Mouse (Mus musculus): ENCODE measurements at regions not wholly inside any gene's neighbourhood (a gene's known extent, or its start where the extent isn't known, plus 50 kb on each side); places are given as distances from the start of the nearest gene placed in this dataset.

DNA sequence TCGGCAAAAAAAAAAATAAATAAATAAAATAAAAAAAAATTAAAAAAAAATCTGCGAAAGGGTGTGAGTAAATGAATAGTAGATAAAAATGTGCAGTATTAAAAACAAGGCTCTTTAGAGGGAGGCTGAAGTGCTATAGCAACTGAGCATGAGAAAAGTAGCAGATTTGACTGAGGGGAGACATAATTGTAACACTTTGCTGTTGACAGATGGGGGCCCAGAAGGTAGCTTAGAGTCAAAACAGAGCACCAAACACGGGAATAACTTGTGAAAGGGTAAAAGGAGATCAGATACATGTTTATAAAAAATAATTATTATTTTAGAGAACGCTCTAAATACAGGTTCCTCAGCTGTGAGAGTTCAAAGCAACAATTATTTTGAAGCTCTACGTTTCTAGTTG, 605.1 kb downstream of the Tmem182 start:
- 67% methylated on average over 5 of the region's 5 CpGs for WGBS
- Histone ChIP-seq H3K27me3 (replicated peaks; ENCODE audit: control insufficient read depth, insufficient read depth, low read length) (no peaks in the 10 kb centered on the region), H3K4me1 (replicated peaks; ENCODE audit: control insufficient read depth, insufficient read depth, low read length) (no peaks in the 10 kb centered on the region; the same call in 1 of the 2 replicates), H3K9me3 (ENCODE audit: control insufficient read depth, low read length) (no peaks in the 10 kb centered on the region), H3K9ac (replicated peaks; ENCODE audit: low read depth, low read length) (no peak overlapping the region), H3K4me2 (ENCODE audit: low read length) (no peak overlapping the region), H3K36me3 (ENCODE audit: control insufficient read depth, insufficient read depth) (no peaks in the 10 kb centered on the region), H3K27ac (ENCODE audit: low read length) (no peak overlapping the region), H3K4me3 (replicated peaks; ENCODE audit: low read length) (no peak overlapping the region)
- no peak for ATAC-seq

DNA sequence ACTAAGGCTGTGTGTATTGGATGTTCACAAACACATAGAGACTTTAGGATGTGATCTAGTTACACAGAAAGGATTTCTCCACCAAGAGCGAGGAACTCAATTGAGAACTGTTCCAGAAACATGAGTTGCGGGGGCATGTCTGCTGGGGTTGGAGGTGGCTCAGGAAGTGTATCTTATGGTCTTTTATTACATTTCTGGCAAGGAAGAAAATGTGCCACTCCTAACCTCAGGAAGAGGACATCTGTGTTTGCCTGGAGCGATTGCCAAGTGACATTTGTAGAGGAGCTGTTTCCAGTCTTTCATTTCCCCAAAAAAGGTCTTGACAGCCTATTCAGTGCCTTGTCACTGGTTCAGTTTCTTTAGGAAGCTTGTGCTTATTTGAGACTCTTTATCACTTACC, 606.2 kb downstream of the Tmem182 start:
- Histone ChIP-seq H3K27me3 (replicated peaks; ENCODE audit: control insufficient read depth, insufficient read depth, low read length) (no peaks in the 10 kb centered on the region), H3K9me3 (ENCODE audit: control insufficient read depth, low read length) (no peaks in the 10 kb centered on the region), H3K27ac (ENCODE audit: low read length) (no peak overlapping the region), H3K4me3 (replicated peaks; ENCODE audit: low read length) (no peak overlapping the region), H3K4me2 (ENCODE audit: low read length) (no peak overlapping the region), H3K36me3 (ENCODE audit: control insufficient read depth, insufficient read depth) (no peaks in the 10 kb centered on the region), H3K9ac (replicated peaks; ENCODE audit: low read depth, low read length) (no peak overlapping the region), H3K4me1 (replicated peaks; ENCODE audit: control insufficient read depth, insufficient read depth, low read length) (no peaks in the 10 kb centered on the region; the same call in 1 of the 2 replicates)
- no peak for ATAC-seq
- 76% methylated on average over 3 of the region's 3 CpGs for WGBS

DNA sequence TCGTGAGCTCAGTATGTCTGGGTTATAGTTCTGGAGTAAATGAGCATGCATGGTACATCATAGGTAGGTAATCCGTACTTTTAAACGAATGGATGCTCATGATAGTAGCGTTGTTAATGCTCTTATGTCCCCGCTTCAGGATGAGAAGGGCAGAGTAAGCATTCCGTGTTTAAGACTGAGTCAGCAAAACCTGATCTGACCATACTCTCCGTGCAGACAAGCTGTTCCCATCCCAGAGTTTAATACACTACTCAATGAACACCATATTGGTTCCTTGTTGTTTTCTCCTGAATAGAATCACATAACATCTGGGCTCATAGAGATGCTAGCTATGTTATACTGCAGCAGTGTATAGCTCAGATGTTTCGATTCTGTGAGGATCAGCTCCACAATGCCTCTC, 606.7 kb downstream of the Tmem182 start:
- Histone ChIP-seq H3K27me3 (replicated peaks; ENCODE audit: control insufficient read depth, insufficient read depth, low read length) (no peaks in the 10 kb centered on the region), H3K9me3 (ENCODE audit: control insufficient read depth, low read length) (no peaks in the 10 kb centered on the region), H3K36me3 (ENCODE audit: control insufficient read depth, insufficient read depth) (no peaks in the 10 kb centered on the region), H3K4me1 (replicated peaks; ENCODE audit: control insufficient read depth, insufficient read depth, low read length) (no peaks in the 10 kb centered on the region; the same call in 1 of the 2 replicates), H3K27ac (ENCODE audit: low read length) (no peak overlapping the region), H3K9ac (replicated peaks; ENCODE audit: low read depth, low read length) (no peak overlapping the region), H3K4me3 (replicated peaks; ENCODE audit: low read length) (no peak overlapping the region), H3K4me2 (ENCODE audit: low read length) (no peak overlapping the region)
- no peak for ATAC-seq
- 85% methylated on average over 8 of the region's 8 CpGs for WGBS

- Histone ChIP-seq H3K9ac (replicated peaks; ENCODE audit: low read depth, low read length) (no peak overlapping the region), H3K9me3 (ENCODE audit: control insufficient read depth, low read length) (no peaks in the 10 kb centered on the region), H3K4me2 (ENCODE audit: low read length) (no peak overlapping the region), H3K27ac (ENCODE audit: low read length) (no peak overlapping the region), H3K36me3 (ENCODE audit: control insufficient read depth, insufficient read depth) (no peaks in the 10 kb centered on the region), H3K4me1 (replicated peaks; ENCODE audit: control insufficient read depth, insufficient read depth, low read length) (no peaks in the 10 kb centered on the region), H3K27me3 (replicated peaks; ENCODE audit: control insufficient read depth, insufficient read depth, low read length) (no peaks in the 10 kb centered on the region), H3K4me3 (replicated peaks; ENCODE audit: low read length) (no peak overlapping the region)
- 86% methylated on average over 3 of the region's 3 CpGs for WGBS
- ATAC-seq: no peak
These were observed 615.3 kb downstream of the Tmem182 start for GRCm38 (mm10) chr1:41420489-41421327.

- H3K4me3 ChIP-seq (replicated peaks; ENCODE audit: low read length): no peak overlapping the region
- no peak overlapping the region for H3K9ac ChIP-seq (replicated peaks; ENCODE audit: low read depth, low read length)
- H3K4me2 ChIP-seq (ENCODE audit: low read length): no peak overlapping the region
- H3K9me3 ChIP-seq (ENCODE audit: control insufficient read depth, low read length): no peaks in the 10 kb centered on the region
- no peak overlapping the region for H3K27ac ChIP-seq (ENCODE audit: low read length)
- H3K4me1 ChIP-seq (replicated peaks; ENCODE audit: control insufficient read depth, insufficient read depth, low read length): peaks cover 16% of the 10 kb centered on the region
- ATAC-seq: peak; percentile 87
- no peaks in the 10 kb centered on the region for H3K27me3 ChIP-seq (replicated peaks; ENCODE audit: control insufficient read depth, insufficient read depth, low read length)
- no peaks in the 10 kb centered on the region for H3K36me3 ChIP-seq (ENCODE audit: control insufficient read depth, insufficient read depth)
- WGBS: 3% methylated on average over 6 of the region's 6 CpGs
These were observed 622.5 kb downstream of the Tmem182 start for GRCm38 (mm10) chr1:41427853-41428252.

GRCm38 (mm10) chr1:41431127-41431690, 625.8 kb downstream of the Tmem182 start:
- peak; percentile 78 for ATAC-seq
- Histone ChIP-seq H3K27me3 (replicated peaks; ENCODE audit: control insufficient read depth, insufficient read depth, low read length) (no peaks in the 10 kb centered on the region), H3K4me2 (ENCODE audit: low read length) (peak overlapping the region; percentile 1), H3K27ac (ENCODE audit: low read length) (no peak overlapping the region), H3K4me1 (replicated peaks; ENCODE audit: control insufficient read depth, insufficient read depth, low read length) (peaks cover 14% of the 10 kb centered on the region), H3K36me3 (ENCODE audit: control insufficient read depth, insufficient read depth) (no peaks in the 10 kb centered on the region), H3K4me3 (replicated peaks; ENCODE audit: low read length) (no peak overlapping the region), H3K9ac (replicated peaks; ENCODE audit: low read depth, low read length) (no peak overlapping the region), H3K9me3 (ENCODE audit: control insufficient read depth, low read length) (no peaks in the 10 kb centered on the region)
- WGBS: 4% methylated on average over 7 of the region's 7 CpGs

DNA sequence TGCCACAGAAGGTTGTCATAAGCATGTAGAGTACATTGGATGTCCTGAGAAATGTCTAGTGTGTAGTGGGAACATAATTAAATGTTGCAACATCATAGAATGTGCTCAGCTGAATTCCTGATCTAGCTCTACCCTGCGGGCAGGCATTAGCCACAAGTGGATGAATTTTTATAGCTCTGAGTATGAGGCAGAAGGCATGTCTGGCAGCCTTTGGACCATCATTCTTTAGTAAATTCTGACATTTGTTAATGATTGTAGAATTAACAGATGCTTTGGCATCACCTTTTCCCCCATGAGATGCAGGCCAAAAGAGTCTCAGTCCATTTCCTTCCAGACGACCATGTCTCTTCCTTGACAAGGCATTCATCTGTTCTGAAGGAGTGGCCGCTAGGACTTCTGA, 630.0 kb downstream of the Tmem182 start:
- WGBS: 70% methylated on average over 3 of the region's 3 CpGs
- H3K27ac ChIP-seq (ENCODE audit: low read length): no peak overlapping the region
- H3K4me3 ChIP-seq (replicated peaks; ENCODE audit: low read length): no peak overlapping the region
- ATAC-seq: no peak
- no peak overlapping the region for H3K9ac ChIP-seq (replicated peaks; ENCODE audit: low read depth, low read length)
- H3K9me3 ChIP-seq (ENCODE audit: control insufficient read depth, low read length): no peaks in the 10 kb centered on the region
- no peaks in the 10 kb centered on the region for H3K27me3 ChIP-seq (replicated peaks; ENCODE audit: control insufficient read depth, insufficient read depth, low read length)
- peaks cover 5% of the 10 kb centered on the region for H3K4me1 ChIP-seq (replicated peaks; ENCODE audit: control insufficient read depth, insufficient read depth, low read length)
- no peaks in the 10 kb centered on the region for H3K36me3 ChIP-seq (ENCODE audit: control insufficient read depth, insufficient read depth)
- no peak overlapping the region for H3K4me2 ChIP-seq (ENCODE audit: low read length)

GRCm38 (mm10) chr1:41449972-41450371, 644.6 kb downstream of the Tmem182 start:
- Histone ChIP-seq H3K9me3 (ENCODE audit: control insufficient read depth, low read length) (no peaks in the 10 kb centered on the region), H3K27ac (ENCODE audit: low read length) (no peak overlapping the region), H3K9ac (replicated peaks; ENCODE audit: low read depth, low read length) (no peak overlapping the region), H3K4me3 (replicated peaks; ENCODE audit: low read length) (no peak overlapping the region), H3K36me3 (ENCODE audit: control insufficient read depth, insufficient read depth) (no peaks in the 10 kb centered on the region), H3K4me2 (ENCODE audit: low read length) (no peak overlapping the region), H3K27me3 (replicated peaks; ENCODE audit: control insufficient read depth, insufficient read depth, low read length) (no peaks in the 10 kb centered on the region), H3K4me1 (replicated peaks; ENCODE audit: control insufficient read depth, insufficient read depth, low read length) (no peaks in the 10 kb centered on the region)
- no peak for ATAC-seq

Data from forebrain, embryonic 16.5 days (tissue).